Mouse (Mus musculus): ENCODE data around the gene Ptprg. TPM values are rescaled to one million over a fixed set of nuclear protein-coding genes. Genes with fewer than 3 reads are reported as not detected.

Ptprg gene
- polyA plus RNA-seq, 2 experiments = 0.69 to 1.4 TPM

- Histone ChIP-seq H3K9ac (replicated peaks) (no peak overlapping the region), H3K4me2 (ENCODE audit: low read depth) (no peak overlapping the region), H3K27me3 (ENCODE audit: control insufficient read depth, insufficient read depth, low read length) (no peaks in the 10 kb centered on the region), H3K4me1 (replicated peaks; ENCODE audit: control insufficient read depth in 2 of 2, insufficient read depth in 2 of 2, low read length in 1 of 2) (no peaks in the 10 kb centered on the region), H3K27ac (no peak overlapping the region), H3K36me3 (replicated peaks; ENCODE audit: control insufficient read depth, insufficient read depth, low read depth) (no peaks in the 10 kb centered on the region), H3K9me3 (ENCODE audit: control insufficient read depth, low read length) (no peaks in the 10 kb centered on the region), H3K4me3 (ENCODE audit: insufficient read depth in 1 of 2, low read depth in 2 of 2, low read length in 2 of 2) (no peak overlapping the region)
- no peak for ATAC-seq (ENCODE audit: insufficient read depth)
- WGBS (ENCODE audit: insufficient replicate concordance) = 61% methylated on average over 3 of the region's 3 CpGs
- TF ChIP-seq EP300 (IDR thresholded peaks at IDR 0.05; ENCODE audit: low read depth) = no peak
- no peak for TF ChIP-seq CTCF (IDR thresholded peaks at IDR 0.05; ENCODE audit: low read depth)
- no peak for DNase-seq (ENCODE audit: low read depth in 3 of 3, low spot score in 3 of 3)
These were observed 240.5 kb downstream of the Ptprg start for GRCm38 (mm10) chr14:11793847-11794246.

GRCm38 (mm10) chr14:11802355-11803035 lies 249.2 kb downstream of the Ptprg start:
- Histone ChIP-seq H3K27me3 (ENCODE audit: control insufficient read depth, insufficient read depth, low read length) (no peaks in the 10 kb centered on the region), H3K4me1 (replicated peaks; ENCODE audit: control insufficient read depth in 2 of 2, insufficient read depth in 2 of 2, low read length in 1 of 2) (no peaks in the 10 kb centered on the region), H3K9ac (replicated peaks) (no peak overlapping the region), H3K9me3 (ENCODE audit: control insufficient read depth, low read length) (no peaks in the 10 kb centered on the region), H3K27ac (no peak overlapping the region), H3K36me3 (replicated peaks; ENCODE audit: control insufficient read depth, insufficient read depth, low read depth) (no peaks in the 10 kb centered on the region), H3K4me3 (ENCODE audit: insufficient read depth in 1 of 2, low read depth in 2 of 2, low read length in 2 of 2) (no peak overlapping the region), H3K4me2 (ENCODE audit: low read depth) (no peak overlapping the region)
- no peak for DNase-seq (ENCODE audit: low read depth in 3 of 3, low spot score in 3 of 3)
- TF ChIP-seq CTCF (IDR thresholded peaks at IDR 0.05; ENCODE audit: low read depth) = no peak
- TF ChIP-seq EP300 (IDR thresholded peaks at IDR 0.05; ENCODE audit: low read depth) = no peak
- no peak for ATAC-seq (ENCODE audit: insufficient read depth)
- 68% methylated on average over 4 of the region's 4 CpGs for WGBS (ENCODE audit: insufficient replicate concordance)

- WGBS (ENCODE audit: insufficient replicate concordance) = 53% methylated on average over 5 of the region's 5 CpGs
- TF ChIP-seq EP300 (IDR thresholded peaks at IDR 0.05; ENCODE audit: low read depth) (no peak), CTCF (IDR thresholded peaks at IDR 0.05; ENCODE audit: low read depth) (no peak)
- no peaks in the 10 kb centered on the region for H3K27me3 ChIP-seq (ENCODE audit: control insufficient read depth, insufficient read depth, low read length)
- H3K4me2 ChIP-seq (ENCODE audit: low read depth) = no peak overlapping the region
- no peak overlapping the region for H3K9ac ChIP-seq (replicated peaks)
- H3K36me3 ChIP-seq (replicated peaks; ENCODE audit: control insufficient read depth, insufficient read depth, low read depth) = no peaks in the 10 kb centered on the region
- no peaks in the 10 kb centered on the region for H3K4me1 ChIP-seq (replicated peaks; ENCODE audit: control insufficient read depth in 2 of 2, insufficient read depth in 2 of 2, low read length in 1 of 2)
- ATAC-seq (ENCODE audit: insufficient read depth) (no peak), DNase-seq (ENCODE audit: low read depth in 3 of 3, low spot score in 3 of 3) (no peak)
- H3K27ac ChIP-seq = no peak overlapping the region
- H3K9me3 ChIP-seq (ENCODE audit: control insufficient read depth, low read length) = no peaks in the 10 kb centered on the region
- H3K4me3 ChIP-seq (ENCODE audit: insufficient read depth in 1 of 2, low read depth in 2 of 2, low read length in 2 of 2) = no peak overlapping the region
These were observed 253.3 kb downstream of the Ptprg start for GRCm38 (mm10) chr14:11806674-11807073.

- DNase-seq (ENCODE audit: low read depth in 3 of 3, low spot score in 3 of 3) = no peak
- Histone ChIP-seq H3K9me3 (ENCODE audit: control insufficient read depth, low read length) (no peaks in the 10 kb centered on the region), H3K27me3 (ENCODE audit: control insufficient read depth, insufficient read depth, low read length) (no peaks in the 10 kb centered on the region), H3K4me1 (replicated peaks; ENCODE audit: control insufficient read depth in 2 of 2, insufficient read depth in 2 of 2, low read length in 1 of 2) (no peaks in the 10 kb centered on the region), H3K27ac (no peak overlapping the region), H3K9ac (replicated peaks) (no peak overlapping the region), H3K4me2 (ENCODE audit: low read depth) (no peak overlapping the region), H3K4me3 (ENCODE audit: insufficient read depth in 1 of 2, low read depth in 2 of 2, low read length in 2 of 2) (no peak overlapping the region), H3K36me3 (replicated peaks; ENCODE audit: control insufficient read depth, insufficient read depth, low read depth) (no peaks in the 10 kb centered on the region)
- no peak for TF ChIP-seq EP300 (IDR thresholded peaks at IDR 0.05; ENCODE audit: low read depth)
- no peak for TF ChIP-seq CTCF (IDR thresholded peaks at IDR 0.05; ENCODE audit: low read depth)
- WGBS (ENCODE audit: insufficient replicate concordance) = 48% methylated on average over 4 of the region's 4 CpGs
- no peak for ATAC-seq (ENCODE audit: insufficient read depth)
These were observed 254.1 kb downstream of the Ptprg start for GRCm38 (mm10) chr14:11807465-11807864.

DNA sequence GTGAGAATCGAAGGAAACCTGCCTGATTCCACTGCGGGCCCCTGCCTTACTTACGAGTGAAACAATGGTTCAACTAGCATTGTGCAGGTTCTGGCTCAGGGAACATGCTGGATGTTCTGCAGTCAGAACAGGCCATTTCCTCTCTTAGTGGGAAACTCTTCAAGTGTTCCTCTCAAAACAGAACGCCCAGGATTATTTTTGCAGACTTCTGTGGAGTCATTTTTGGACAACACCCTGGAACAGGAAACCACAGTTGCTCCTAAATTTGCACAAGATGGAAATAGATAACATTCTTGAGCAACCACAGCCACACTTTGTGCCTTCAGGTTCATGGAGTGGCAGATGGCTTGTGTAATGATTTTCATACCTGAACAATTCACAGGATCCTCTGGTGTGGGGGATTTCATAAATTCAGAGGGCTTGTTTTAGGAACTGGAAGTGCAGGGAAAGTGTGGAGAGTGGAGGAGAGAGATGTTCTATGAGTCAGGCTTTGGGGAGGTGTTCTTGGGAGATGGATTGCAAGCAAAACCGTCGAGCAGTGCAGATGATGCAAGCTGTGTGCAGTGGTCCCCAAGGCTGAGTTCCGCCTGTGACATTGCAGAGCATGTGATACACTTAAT lies 257.9 kb downstream of the Ptprg start:
- Histone ChIP-seq H3K4me3 (ENCODE audit: insufficient read depth in 1 of 2, low read depth in 2 of 2, low read length in 2 of 2) (no peak overlapping the region), H3K9me3 (ENCODE audit: control insufficient read depth, low read length) (no peaks in the 10 kb centered on the region), H3K4me1 (replicated peaks; ENCODE audit: control insufficient read depth in 2 of 2, insufficient read depth in 2 of 2, low read length in 1 of 2) (no peaks in the 10 kb centered on the region), H3K36me3 (replicated peaks; ENCODE audit: control insufficient read depth, insufficient read depth, low read depth) (no peaks in the 10 kb centered on the region), H3K4me2 (ENCODE audit: low read depth) (no peak overlapping the region), H3K27me3 (ENCODE audit: control insufficient read depth, insufficient read depth, low read length) (no peaks in the 10 kb centered on the region), H3K27ac (no peak overlapping the region), H3K9ac (replicated peaks) (no peak overlapping the region)
- no peak for DNase-seq (ENCODE audit: low read depth in 3 of 3, low spot score in 3 of 3)
- TF ChIP-seq EP300 (IDR thresholded peaks at IDR 0.05; ENCODE audit: low read depth) (no peak), CTCF (IDR thresholded peaks at IDR 0.05; ENCODE audit: low read depth) (no peak)
- no peak for ATAC-seq (ENCODE audit: insufficient read depth)
- 22% methylated on average over 7 of the region's 7 CpGs for WGBS (ENCODE audit: insufficient replicate concordance)
